Mouse (Mus musculus): ENCODE data around the gene Il11ra1. TPM values are rescaled to one million over a fixed set of nuclear protein-coding genes. Genes with fewer than 3 reads are reported as not detected.

Gene Il11ra1
- polyA plus RNA-seq, 1 experiment: 3.3 TPM

Other genes with a start within 250 kb of the Il11ra1 start
- gene Kif24, start 235.1 kb upstream of the Il11ra1 start, polyA plus RNA-seq (2012; fragmentation: generic; extraction: Trizol): 7.2 TPM
- gene Nudt2, start 234.8 kb upstream of the Il11ra1 start, polyA plus RNA-seq (2012; fragmentation: generic; extraction: Trizol): 36.9 TPM
- gene AI464131, start 196.9 kb upstream of the Il11ra1 start, polyA plus RNA-seq (2012; fragmentation: generic; extraction: Trizol): 33.9 TPM
- gene 1110017D15Rik, start 182.7 kb upstream of the Il11ra1 start, polyA plus RNA-seq (2012; fragmentation: generic; extraction: Trizol): 0.06 TPM
- gene Fam219a, start 130.5 kb upstream of the Il11ra1 start, polyA plus RNA-seq (2012; fragmentation: generic; extraction: Trizol): 2.7 TPM
- gene Dnaic1, start 130.2 kb upstream of the Il11ra1 start, polyA plus RNA-seq (2012; fragmentation: generic; extraction: Trizol): 0.08 TPM
- 8.2 TPM for gene Enho, start 59.7 kb upstream of the Il11ra1 start, polyA plus RNA-seq (2012; fragmentation: generic; extraction: Trizol)
- 0.06 TPM for gene Cntfr, start 2.9 kb upstream of the Il11ra1 start, polyA plus RNA-seq (2012; fragmentation: generic; extraction: Trizol)
- gene Rpp25l, start 13.5 kb downstream of the Il11ra1 start, polyA plus RNA-seq (2012; fragmentation: generic; extraction: Trizol): 43.8 TPM
- 155 TPM for gene Dctn3, start 23.2 kb downstream of the Il11ra1 start, polyA plus RNA-seq (2012; fragmentation: generic; extraction: Trizol)
- gene Arid3c, start 31.2 kb downstream of the Il11ra1 start, polyA plus RNA-seq (2012; fragmentation: generic; extraction: Trizol): not detected
- gene Galt, start 55.2 kb downstream of the Il11ra1 start, polyA plus RNA-seq (2012; fragmentation: generic; extraction: Trizol): 2.1 TPM
- gene Sigmar1, start 56.2 kb downstream of the Il11ra1 start, polyA plus RNA-seq (2012; fragmentation: generic; extraction: Trizol): 98.6 TPM
- not detected for gene Ccl27a, start 74.3 kb downstream of the Il11ra1 start, polyA plus RNA-seq (2012; fragmentation: generic; extraction: Trizol)
- gene Gm21541, start 203.6 kb downstream of the Il11ra1 start, polyA plus RNA-seq (2012; fragmentation: generic; extraction: Trizol): not detected
- not detected for gene Gm20878, start 241.6 kb downstream of the Il11ra1 start, polyA plus RNA-seq (2012; fragmentation: generic; extraction: Trizol)

Data from myocyte (in vitro differentiated cells).